Mouse (Mus musculus) embryonic facial prominence, embryonic 11.5 days (tissue): ENCODE measurements around the gene Olfr342. TPM values are rescaled to one million over a fixed set of nuclear protein-coding genes. Genes with fewer than 3 reads are reported as not detected.

Source experiments
- ATAC-seq: fragments of 200-750 bp; cut with Nextera tagmentation; replicated peaks from 2 replicates; pipeline ENCODE4 v1.8.0; 2017; ENCODE audit warnings: low read depth; ENCODE audit not compliant: insufficient number of reproducible peaks, low FRiP score, low TSS enrichment
- DNase-seq: peaks from one replicate; pipeline ENCODE4 v3.0.0-alpha.2; 2015; ENCODE audit warnings: low spot score
- H3K27ac ChIP-seq: fragments of 300-500 bp; sonication (generic); replicated peaks from 2 replicates; pipeline ENCODE4 v1.5.1; 2014; ENCODE audit warnings: mild to moderate bottlenecking, low read depth, low read length, control low read depth
- H3K27me3 ChIP-seq: fragments of 300-500 bp; sonication (generic); 2 replicates; pipeline ENCODE4 v1.6.1; 2014; ENCODE audit warnings: mild to moderate bottlenecking, low read length, moderate library complexity, mixed read lengths; ENCODE audit not compliant: control insufficient read depth, insufficient read depth
- H3K36me3 ChIP-seq: fragments of 300-500 bp; sonication (generic); replicated peaks from 2 replicates; pipeline ENCODE4 v1.6.1; 2014; ENCODE audit warnings: low read depth, mild to moderate bottlenecking, low read length, moderate library complexity, mixed read lengths; ENCODE audit not compliant: control insufficient read depth, insufficient read depth
- H3K4me1 ChIP-seq: fragments of 300-500 bp; sonication (generic); 2 replicates; pipeline ENCODE4 v1.6.1; 2014; ENCODE audit warnings: low read length, mixed read lengths; ENCODE audit not compliant: control insufficient read depth, insufficient read depth
- H3K4me2 ChIP-seq: fragments of 300-500 bp; sonication (generic); 2 replicates; pipeline ENCODE4 v1.6.1; 2014; ENCODE audit warnings: low read depth, mild to moderate bottlenecking, control low read depth, low read length, moderate library complexity
- H3K4me3 ChIP-seq: fragments of 300-500 bp; sonication (generic); 2 replicates; pipeline ENCODE4 v1.5.1; 2014; ENCODE audit warnings: low read depth, low read length, control low read depth
- H3K9ac ChIP-seq: fragments of 300-500 bp; sonication (generic); replicated peaks from 2 replicates; pipeline ENCODE4 v1.6.1; 2014; ENCODE audit warnings: mild to moderate bottlenecking, control low read depth, low read length
- H3K9me3 ChIP-seq: fragments of 300-500 bp; sonication (generic); replicated peaks from 2 replicates; pipeline ENCODE4 v1.6.1; 2016; ENCODE audit warnings: mild to moderate bottlenecking, low read length, inconsistent platforms, mixed read lengths; ENCODE audit not compliant: control insufficient read depth
- WGBS: fragments of 180-500 bp; shearing (Covaris S2); extraction: QIAGEN DNeasy Blood & Tissue Kit; methylation state at CpG from one replicate; pipeline ENCODE4 v1.1.7; 2014; 5-methylcytosine and 5-hydroxymethylcytosine counted together
- polyA plus RNA-seq: library from polyadenylated mRNA; unstranded; fragments of >200 nt; fragmentation: Nextera tagmentation; extraction: Ambion mirVana; gene quantifications from 2 replicates; pipeline ENCODE4 v1.2.1, GENCODE M21; 2014

Gene Olfr342
- polyA plus RNA-seq: not detected in 2 replicates

GRCm38 (mm10) chr2:36524698-36525097 lies at the start of gene Olfr342:
Gene Olfr342 (plus strand): TSS chr2:36524998.
- no peaks in the 10 kb centered on the region for H3K27me3 ChIP-seq
- H3K4me1 ChIP-seq: no peaks in the 10 kb centered on the region
- DNase-seq (no peak), ATAC-seq (no peak)
- H3K27ac ChIP-seq: no peak within 1 kb of the TSS
- H3K9ac ChIP-seq: no peak within 1 kb of the TSS
- no peak within 1 kb of the TSS for H3K4me2 ChIP-seq
- no peak within 1 kb of the TSS for H3K4me3 ChIP-seq
- H3K36me3 ChIP-seq: no peaks in the 10 kb centered on the region
- 54% methylated on average over 3 of the region's 3 CpGs for WGBS
- H3K9me3 ChIP-seq: 0 out of 2 replicates have a peak, but pooled peaks cover 2% of the 10 kb centered on the region

- H3K4me3 ChIP-seq: no peak within 1 kb of the TSS
- H3K9ac ChIP-seq: no peak within 1 kb of the TSS
- H3K4me2 ChIP-seq: no peak within 1 kb of the TSS
- H3K27ac ChIP-seq: no peak within 1 kb of the TSS
- H3K4me1 ChIP-seq: no peaks in the 10 kb centered on the region
- DNase-seq (no peak), ATAC-seq (no peak)
- no peaks in the 10 kb centered on the region for H3K27me3 ChIP-seq
- no peaks in the 10 kb centered on the region for H3K36me3 ChIP-seq
- no peaks in the 10 kb centered on the region for H3K9me3 ChIP-seq
Measured at GRCm38 (mm10) chr2:36482368-36482767, 42.4 kb upstream of the Olfr342 start, which contains the start of gene Olfr341. Gene Olfr341 (minus strand): TSS chr2:36482468.

- Histone ChIP-seq H3K36me3 (no peaks in the 10 kb centered on the region), H3K4me3 (no peak overlapping the region), H3K4me1 (no peaks in the 10 kb centered on the region), H3K4me2 (no peak overlapping the region), H3K27me3 (no peaks in the 10 kb centered on the region), H3K27ac (no peak overlapping the region), H3K9me3 (no peaks in the 10 kb centered on the region), H3K9ac (no peak overlapping the region)
- ATAC-seq (no peak), DNase-seq (no peak)
Measured at GRCm38 (mm10) chr2:36565156-36565555, 40.4 kb downstream of the Olfr342 start.

- Histone ChIP-seq H3K4me1 (no peaks in the 10 kb centered on the region), H3K9me3 (no peaks in the 10 kb centered on the region), H3K36me3 (no peaks in the 10 kb centered on the region), H3K9ac (no peak within 1 kb of the TSS), H3K4me3 (no peak within 1 kb of the TSS), H3K4me2 (no peak within 1 kb of the TSS), H3K27ac (no peak within 1 kb of the TSS), H3K27me3 (no peaks in the 10 kb centered on the region)
- no peak for DNase-seq
- WGBS: 89% methylated on average over 1 of the region's 1 CpGs
- ATAC-seq: no peak
Measured at GRCm38 (mm10) chr2:36566362-36566761, 41.6 kb downstream of the Olfr342 start, which contains the start of gene Olfr344. Gene Olfr344 (plus strand): TSS chr2:36566662.

DNA sequence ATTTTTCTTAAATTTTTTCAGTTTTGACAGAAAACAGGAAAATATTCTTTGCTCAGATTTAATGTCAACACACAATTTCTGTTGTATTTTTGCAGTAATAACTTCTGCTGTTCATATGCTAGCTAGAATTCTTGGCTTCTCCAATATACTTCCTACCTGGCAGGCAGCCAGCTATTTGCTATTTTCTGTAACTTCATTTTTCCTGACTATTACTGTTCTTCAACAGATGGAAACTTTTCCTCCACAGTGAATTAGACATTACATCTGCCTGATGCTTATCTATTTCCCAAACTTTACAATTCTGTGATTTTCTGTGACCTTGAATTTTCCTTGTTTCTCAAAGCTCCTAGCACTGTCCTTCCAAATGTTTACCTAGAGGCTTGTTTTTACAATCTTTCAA lies 42.2 kb downstream of the Olfr342 start:
- no peak overlapping the region for H3K27ac ChIP-seq
- H3K4me3 ChIP-seq: no peak overlapping the region
- ATAC-seq: no peak

DNA sequence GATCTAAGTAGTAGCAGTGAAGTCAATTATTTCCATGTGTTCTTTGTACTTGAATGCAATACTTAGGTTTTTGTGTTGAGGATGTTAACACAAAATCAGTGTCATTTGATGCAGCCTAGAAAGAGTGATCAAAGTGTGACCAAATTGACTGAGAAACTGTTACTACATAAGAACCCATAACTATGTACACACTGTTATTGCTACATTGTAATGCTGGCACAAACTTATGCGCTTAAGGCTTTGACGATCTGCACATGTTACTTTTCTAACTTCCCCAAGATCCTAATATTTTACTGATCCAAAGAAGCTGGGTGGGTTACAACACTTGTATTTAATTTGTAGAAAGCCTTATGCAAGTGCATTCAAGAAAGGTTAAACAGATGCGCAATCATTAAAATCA lies 43.0 kb downstream of the Olfr342 start:
- Histone ChIP-seq H3K9ac (no peak overlapping the region), H3K36me3 (no peaks in the 10 kb centered on the region), H3K4me1 (no peaks in the 10 kb centered on the region), H3K27ac (no peak overlapping the region), H3K4me3 (no peak overlapping the region), H3K4me2 (no peak overlapping the region), H3K9me3 (no peaks in the 10 kb centered on the region), H3K27me3 (no peaks in the 10 kb centered on the region)
- WGBS: 89% methylated on average over 3 of the region's 3 CpGs
- no peak for DNase-seq
- ATAC-seq: no peak

More for the DNA sequence above, 42.2 kb downstream of the Olfr342 start:
- Histone ChIP-seq H3K4me2 (no peak overlapping the region), H3K4me1 (no peaks in the 10 kb centered on the region), H3K36me3 (no peaks in the 10 kb centered on the region), H3K9me3 (no peaks in the 10 kb centered on the region), H3K9ac (no peak overlapping the region), H3K27me3 (no peaks in the 10 kb centered on the region)
- no peak for DNase-seq

Other genes starting within 250 kb of the Olfr342 start
- gene Olfr338, start 151.5 kb upstream of the Olfr342 start, polyA plus RNA-seq: not detected in 2 replicates
- gene Olfr339, start 106.1 kb upstream of the Olfr342 start, polyA plus RNA-seq: not detected in 2 replicates
- not detected in 2 replicates for gene Olfr340, start 72.4 kb upstream of the Olfr342 start, polyA plus RNA-seq
- not detected in 2 replicates for gene Olfr341, start 42.5 kb upstream of the Olfr342 start, polyA plus RNA-seq
- gene Olfr344, start 41.7 kb downstream of the Olfr342 start, polyA plus RNA-seq: not detected in 2 replicates
- not detected in 2 replicates for gene Olfr345, start 115.0 kb downstream of the Olfr342 start, polyA plus RNA-seq
- gene Olfr346, start 160.8 kb downstream of the Olfr342 start, polyA plus RNA-seq: not detected in 2 replicates
- gene Olfr347, start 206.9 kb downstream of the Olfr342 start, polyA plus RNA-seq: not detected in 2 replicates